ENCODE assay signal across 33 mouse cellular contexts in the genomic region with DNA sequence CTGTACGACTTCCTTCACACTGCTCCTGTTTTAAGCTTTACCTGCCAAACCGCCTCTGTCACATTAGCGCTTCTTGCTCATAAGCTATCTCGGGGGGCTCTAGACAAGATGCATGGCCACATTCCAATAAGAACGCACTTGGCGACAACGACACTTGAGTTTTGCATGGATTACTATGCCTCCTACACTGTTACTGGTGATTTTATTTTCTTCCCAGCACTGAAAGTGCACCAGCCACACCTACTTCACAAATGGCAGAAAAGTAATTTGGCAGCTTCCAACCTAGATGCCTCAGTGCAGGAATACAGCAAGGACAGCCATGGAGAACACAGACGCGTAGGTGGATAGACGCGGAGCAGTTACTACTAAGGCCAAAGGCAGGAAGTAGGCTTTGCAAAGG. TPM values are rescaled to one million over a fixed set of nuclear protein-coding genes. Genes with fewer than 3 reads are reported as not detected.
DNase-seq lines count a peak whose midpoint lies in the region; ATAC-seq and TF ChIP-seq lines count a peak whose summit lies in the region.
"Had no signal": no experiment of that assay in that cellular context is flagged by ENCODE, and none has a peak within 500 bp of the region (broad histone marks: within the 10 kb centered on the region; RNA-seq: fewer than 3 reads in every experiment).

No protein-coding gene starts in this region.

- no peak overlapping the region for H3K4me2 ChIP-seq in hindbrain, embryonic 16.5 days (ENCODE audit: low read length)
- no peak overlapping the region for H3K4me2 ChIP-seq in stomach, postnatal 0 days (replicated peaks; ENCODE audit: low read depth)
- H3K4me2 ChIP-seq: embryonic facial prominence, embryonic 13.5 days; heart, embryonic 11.5 days; hindbrain, embryonic 13.5 days; midbrain, embryonic 13.5 days; neural tube, embryonic 13.5 days had no signal

- no peak overlapping the region for H3K27ac ChIP-seq in hindbrain, embryonic 16.5 days (ENCODE audit: low read depth, low read length)
- no peak overlapping the region for H3K27ac ChIP-seq in stomach, postnatal 0 days (replicated peaks)
- H3K27ac ChIP-seq: embryonic facial prominence, embryonic 13.5 days; gastrocnemius, adult 2 months; hindbrain, embryonic 13.5 days; layer of hippocampus, adult 2 months; liver, embryonic 14.5 days; macrophage; midbrain, embryonic 13.5 days; neural tube, embryonic 13.5 days had no signal

- no peak for ATAC-seq in hindbrain, embryonic 16.5 days
- no peak for ATAC-seq in stomach, postnatal 0 days (ENCODE audit: low FRiP score, low TSS enrichment)
- ATAC-seq: forebrain, postnatal 0 days; inflammation-experienced regulatory T-cells, adult 6 months; midbrain, embryonic 13.5 days; Patski had no signal

- H3K4me1 ChIP-seq in hindbrain, embryonic 16.5 days (ENCODE audit: control insufficient read depth, insufficient read depth, low read depth, low read length), result no peaks in the 10 kb centered on the region
- H3K4me1 ChIP-seq in stomach, postnatal 0 days (replicated peaks; ENCODE audit: control insufficient read depth, insufficient read depth), result no peaks in the 10 kb centered on the region
- H3K4me1 ChIP-seq: embryonic facial prominence, embryonic 13.5 days; hindbrain, embryonic 13.5 days; midbrain, embryonic 13.5 days; neural tube, embryonic 13.5 days had no signal

- WGBS in hindbrain, embryonic 16.5 days, result 94% methylated on average over 11 of the region's 11 CpGs
- WGBS in stomach, postnatal 0 days, result 92% methylated on average over 11 of the region's 11 CpGs

- H3K4me3 ChIP-seq in hindbrain, embryonic 16.5 days (ENCODE audit: low read length), result no peak overlapping the region
- no peak overlapping the region for H3K4me3 ChIP-seq in stomach, postnatal 0 days (ENCODE audit: low read depth, low read length)
- H3K4me3 ChIP-seq: embryonic facial prominence, embryonic 13.5 days; gastrocnemius, adult 2 months; hindbrain, embryonic 13.5 days; layer of hippocampus, adult 2 months; midbrain, embryonic 13.5 days; neural tube, embryonic 13.5 days had no signal

- no peak overlapping the region for H3K9ac ChIP-seq in hindbrain, embryonic 16.5 days (ENCODE audit: low read depth, low read length)
- H3K9ac ChIP-seq in stomach, postnatal 0 days (ENCODE audit: low read length), result no peak overlapping the region
- H3K9ac ChIP-seq: embryonic facial prominence, embryonic 13.5 days; forebrain, postnatal 0 days; hindbrain, embryonic 13.5 days; liver, embryonic 14.5 days; midbrain, embryonic 13.5 days; neural tube, embryonic 13.5 days had no signal

- no peak for TF ChIP-seq CTCF in stomach, postnatal 0 days (IDR thresholded peaks at IDR 0.05; ENCODE audit: low read depth)

- no peaks in the 10 kb centered on the region for H3K36me3 ChIP-seq in hindbrain, embryonic 16.5 days (ENCODE audit: control insufficient read depth, insufficient read depth, low read length)
- H3K36me3 ChIP-seq in stomach, postnatal 0 days (ENCODE audit: control insufficient read depth, insufficient read depth, low read length), result no peaks in the 10 kb centered on the region
- H3K36me3 ChIP-seq: embryonic facial prominence, embryonic 13.5 days; hindbrain, embryonic 13.5 days; midbrain, embryonic 13.5 days; neural tube, embryonic 13.5 days had no signal

- peak; percentile 20 to 53 for DNase-seq in frontal cortex, adult 2 months (ENCODE audit: extremely low spot score in 1 of 2, low spot score in 1 of 2)
- no peak for DNase-seq in frontal cortex, postnatal 14 days (ENCODE audit: low spot score in 2 of 2)
- peak; percentile 27 to 28 for DNase-seq in left cerebral cortex, adult 18-20 months (ENCODE audit: low spot score in 2 of 2)
- DNase-seq in left cerebral cortex, postnatal 10 days (ENCODE audit: extremely low spot score in 1 of 2, low spot score in 2 of 2), result no peak
- peak; percentile 54 for DNase-seq in brain, adult 2 months (ENCODE audit: low read depth, low spot score)
- peak; percentile 17 to 49 for DNase-seq in left cerebral cortex, postnatal 36 days (ENCODE audit: low spot score in 2 of 2)
- no peak for DNase-seq in stomach, postnatal 0 days (ENCODE audit: low spot score)
- DNase-seq: adrenal gland, postnatal 10 days; cerebellum, adult 11-12 months; cerebellum, adult 9-11 months; forebrain, postnatal 0 days; gastrocnemius, adult 2 months; gastrocnemius, postnatal 36 days; heart, adult 18-20 months; heart, postnatal 4 days; kidney, adult 11 months; kidney, postnatal 14 days; liver; lung, adult 2 months; lung, postnatal 10 days; thymus, postnatal 4 days had no signal

- no peak for TF ChIP-seq EP300 in stomach, postnatal 0 days (optimal IDR thresholded peaks at IDR 0.05)

- H3K9me3 ChIP-seq in hindbrain, embryonic 16.5 days (ENCODE audit: control insufficient read depth, low read length), result no peaks in the 10 kb centered on the region
- H3K9me3 ChIP-seq in stomach, postnatal 0 days (ENCODE audit: control insufficient read depth, low read length), result no peaks in the 10 kb centered on the region
- H3K9me3 ChIP-seq: embryonic facial prominence, embryonic 13.5 days; hindbrain, embryonic 13.5 days; midbrain, embryonic 13.5 days; neural tube, embryonic 13.5 days had no signal

- H3K27me3 ChIP-seq in hindbrain, embryonic 16.5 days (replicated peaks; ENCODE audit: control insufficient read depth, insufficient read depth, low read length), result no peaks in the 10 kb centered on the region
- H3K27me3 ChIP-seq in stomach, postnatal 0 days (ENCODE audit: control insufficient read depth, insufficient read depth, low read length), result no peaks in the 10 kb centered on the region
- H3K27me3 ChIP-seq: embryonic facial prominence, embryonic 13.5 days; hindbrain, embryonic 13.5 days; midbrain, embryonic 13.5 days; neural tube, embryonic 13.5 days had no signal

- intact Hi-C loops in left cerebral cortex, postnatal 10 days (cut with DNase I), result no loop called here
- intact Hi-C loops in left cerebral cortex, postnatal 36 days (cut with DNase I), result no loop called here

RNA-seq across cellular contexts. Expression of a gene that starts 12.0 kb away (rescaled TPM):
- polyA plus RNA-seq in frontal cortex, adult 2 months (2012; rRNA removed), result 2.5 and 3.4 TPM in 2 replicates
- 1 to 10 TPM; 6.6 to 7.0 TPM for total RNA-seq in left cerebral cortex, adult 18-20 months (2021)
- total RNA-seq in left cerebral cortex, postnatal 10 days (2021), result 1 to 10 TPM; 8.0 to 8.1 TPM
- total RNA-seq in left cerebral cortex, postnatal 36 days (2021), result 1 to 10 TPM; 5.4 to 9.0 TPM
- polyA plus RNA-seq in hindbrain, embryonic 16.5 days (2015; fragmentation: Nextera tagmentation; extraction: Ambion mirVana), result 2.7 and 4.2 TPM in 2 replicates
- 1.0 TPM in 2 replicates for polyA plus RNA-seq in stomach, postnatal 0 days (2015; fragmentation: Nextera tagmentation; extraction: Ambion mirVana)
- total RNA-seq: MEL had no signal
- polyA plus RNA-seq: inflammation-experienced regulatory T-cells, adult 6 months had no signal

Comparison
In these comparisons a context has a peak if more than half of its experiments do, and no peak if none do; other contexts are left out.
1. DNase-seq: peak in frontal cortex, adult 2 months (2 of 2), left cerebral cortex, adult 18-20 months (2 of 2), brain, adult 2 months (single experiment) and left cerebral cortex, postnatal 36 days (2 of 2); none in frontal cortex, postnatal 14 days (0 of 2), left cerebral cortex, postnatal 10 days (0 of 2) and stomach, postnatal 0 days (single experiment).